Comparison of ENCODE assay signal across 24 mouse cellular contexts in the genomic region with DNA sequence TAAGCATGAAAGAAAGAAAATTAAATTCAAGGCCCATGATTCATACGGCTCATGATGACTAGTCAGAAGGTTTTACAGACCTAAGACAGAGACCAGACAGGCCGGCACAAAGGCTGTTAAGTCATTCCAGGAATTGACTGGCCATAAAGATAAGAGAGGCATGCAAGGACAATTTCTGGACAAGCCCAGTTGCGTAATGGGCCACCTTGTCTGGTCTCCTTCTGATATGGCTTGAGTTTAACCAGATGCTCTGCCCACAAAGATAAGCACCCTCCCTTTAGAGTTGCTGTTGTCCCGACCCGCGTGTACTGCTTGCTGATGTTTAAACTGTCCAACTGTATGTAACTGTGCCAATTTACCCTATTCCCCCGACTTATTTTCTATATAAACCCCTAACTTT. TPM values are rescaled to one million over a fixed set of nuclear protein-coding genes. Genes with fewer than 3 reads are reported as not detected.
A peak's percentile ranks its signal among the peaks of the same experiment; 100 is the strongest.
DNase-seq lines count a peak whose midpoint lies in the region; ATAC-seq and TF ChIP-seq lines count a peak whose summit lies in the region.
"Had no signal": no experiment of that assay in that cellular context is flagged by ENCODE, and none has a peak within 500 bp of the region (broad histone marks: within the 10 kb centered on the region; RNA-seq: fewer than 3 reads in every experiment).

No protein-coding gene starts in this region.

- no peaks in the 10 kb centered on the region for H3K4me1 ChIP-seq in intestine, postnatal 0 days (replicated peaks; ENCODE audit: control insufficient read depth, insufficient read depth, low read length)
- no peaks in the 10 kb centered on the region for H3K4me1 ChIP-seq in intestine, embryonic 16.5 days (ENCODE audit: control insufficient read depth, insufficient read depth, low read length)
- no peaks in the 10 kb centered on the region for H3K4me1 ChIP-seq in liver, embryonic 11.5 days (replicated peaks; ENCODE audit: control insufficient read depth, insufficient read depth, low read length)
- H3K4me1 ChIP-seq in liver, embryonic 16.5 days (ENCODE audit: control insufficient read depth, low read depth, low read length) = no peaks in the 10 kb centered on the region
- H3K4me1 ChIP-seq in forebrain, embryonic 10.5 days = no peaks in the 10 kb centered on the region
- H3K4me1 ChIP-seq: intestine, embryonic 15.5 days; limb, embryonic 12.5 days had no signal

- TF ChIP-seq CTCF in intestine, postnatal 0 days (IDR thresholded peaks at IDR 0.05; ENCODE audit: low read depth) = no peak

- H3K27me3 ChIP-seq in intestine, postnatal 0 days (replicated peaks; ENCODE audit: control insufficient read depth, insufficient read depth, low read length) = no peaks in the 10 kb centered on the region
- H3K27me3 ChIP-seq in intestine, embryonic 16.5 days (replicated peaks; ENCODE audit: control insufficient read depth, insufficient read depth, low read length) = no peaks in the 10 kb centered on the region
- no peaks in the 10 kb centered on the region for H3K27me3 ChIP-seq in liver, embryonic 11.5 days (replicated peaks; ENCODE audit: control insufficient read depth, insufficient read depth, low read length)
- H3K27me3 ChIP-seq in liver, embryonic 16.5 days (ENCODE audit: control insufficient read depth, insufficient read depth, low read depth, low read length) = no peaks in the 10 kb centered on the region
- H3K27me3 ChIP-seq in forebrain, embryonic 10.5 days (ENCODE audit: poor library complexity, severe bottlenecking) = no peaks in the 10 kb centered on the region
- H3K27me3 ChIP-seq: intestine, embryonic 15.5 days; limb, embryonic 12.5 days had no signal

- H3K36me3 ChIP-seq in intestine, postnatal 0 days (ENCODE audit: control insufficient read depth, insufficient read depth) = no peaks in the 10 kb centered on the region
- H3K36me3 ChIP-seq in intestine, embryonic 16.5 days (ENCODE audit: control insufficient read depth, insufficient read depth, low read length) = no peaks in the 10 kb centered on the region
- no peaks in the 10 kb centered on the region for H3K36me3 ChIP-seq in liver, embryonic 11.5 days (ENCODE audit: control insufficient read depth, insufficient read depth, low read length)
- H3K36me3 ChIP-seq in liver, embryonic 16.5 days (ENCODE audit: control insufficient read depth, insufficient read depth) = no peaks in the 10 kb centered on the region
- H3K36me3 ChIP-seq in forebrain, embryonic 10.5 days (replicated peaks) = no peaks in the 10 kb centered on the region
- H3K36me3 ChIP-seq: intestine, embryonic 15.5 days; limb, embryonic 12.5 days had no signal

- WGBS in intestine, postnatal 0 days = 57% methylated on average over 7 of the region's 7 CpGs
- 72% methylated on average over 7 of the region's 7 CpGs for WGBS in intestine, embryonic 16.5 days
- 67% methylated on average over 7 of the region's 7 CpGs for WGBS in liver, embryonic 11.5 days
- 65% methylated on average over 7 of the region's 7 CpGs for WGBS in liver, embryonic 16.5 days (ENCODE audit: insufficient replicate concordance)
- 94% methylated on average over 7 of the region's 7 CpGs for WGBS in forebrain, embryonic 10.5 days

- 0 out of 2 replicates have a peak, but pooled peaks have one; percentile 33 for ATAC-seq in intestine, postnatal 0 days
- ATAC-seq in intestine, embryonic 16.5 days = no peak
- peak; percentile 35; the same call in 1 of the 2 replicates for ATAC-seq in liver, embryonic 11.5 days (replicated peaks; ENCODE audit: low FRiP score)
- peak; percentile 66 for ATAC-seq in liver, embryonic 16.5 days (ENCODE audit: low read depth)
- ATAC-seq: CD4-positive, CD25-positive, alpha-beta regulatory T cell, adult 4 months; forebrain, embryonic 16.5 days; hindbrain, embryonic 16.5 days; intestine, embryonic 15.5 days; lung, postnatal 0 days had no signal

- H3K9ac ChIP-seq in intestine, postnatal 0 days (ENCODE audit: low read depth, low read length) = no peak overlapping the region
- H3K9ac ChIP-seq in intestine, embryonic 16.5 days (ENCODE audit: low read depth, low read length) = no peak overlapping the region
- no peak overlapping the region for H3K9ac ChIP-seq in liver, embryonic 11.5 days (ENCODE audit: low read depth, low read length)
- H3K9ac ChIP-seq in liver, embryonic 16.5 days (ENCODE audit: low read depth, low read length) = no peak overlapping the region
- H3K9ac ChIP-seq: intestine, embryonic 15.5 days; limb, embryonic 12.5 days had no signal

- H3K9me3 ChIP-seq in intestine, postnatal 0 days (ENCODE audit: control insufficient read depth) = peaks cover 17% of the 10 kb centered on the region; the same call in 1 of the 2 replicates
- H3K9me3 ChIP-seq in intestine, embryonic 16.5 days (ENCODE audit: control insufficient read depth, low read length) = peaks cover 15% of the 10 kb centered on the region
- H3K9me3 ChIP-seq in liver, embryonic 11.5 days (ENCODE audit: control insufficient read depth, low read length) = peaks cover 10% of the 10 kb centered on the region
- peaks cover 2% of the 10 kb centered on the region; the same call in 1 of the 2 replicates for H3K9me3 ChIP-seq in liver, embryonic 16.5 days (replicated peaks; ENCODE audit: control insufficient read depth, low read length)
- H3K9me3 ChIP-seq in forebrain, embryonic 10.5 days = peaks cover 17% of the 10 kb centered on the region; the same call in 1 of the 2 replicates
- H3K9me3 ChIP-seq: intestine, embryonic 15.5 days had no signal

- no peak overlapping the region for H3K27ac ChIP-seq in intestine, postnatal 0 days (ENCODE audit: low read depth, low read length)
- H3K27ac ChIP-seq in intestine, embryonic 16.5 days (ENCODE audit: low read length) = no peak overlapping the region
- H3K27ac ChIP-seq in liver, embryonic 11.5 days (ENCODE audit: low read depth, low read length) = no peak overlapping the region
- no peak overlapping the region for H3K27ac ChIP-seq in liver, embryonic 16.5 days (ENCODE audit: low read length)
- H3K27ac ChIP-seq in forebrain, embryonic 10.5 days = no peak overlapping the region
- H3K27ac ChIP-seq: intestine, embryonic 15.5 days; limb, embryonic 12.5 days had no signal

- no peak overlapping the region for H3K4me3 ChIP-seq in intestine, postnatal 0 days (ENCODE audit: low read depth, low read length)
- H3K4me3 ChIP-seq in intestine, embryonic 16.5 days (ENCODE audit: low read length) = no peak overlapping the region
- H3K4me3 ChIP-seq in liver, embryonic 11.5 days (ENCODE audit: low read depth, low read length) = no peak overlapping the region
- H3K4me3 ChIP-seq in liver, embryonic 16.5 days (ENCODE audit: low read depth, low read length) = no peak overlapping the region
- no peak overlapping the region for H3K4me3 ChIP-seq in forebrain, embryonic 10.5 days
- H3K4me3 ChIP-seq: intestine, embryonic 15.5 days; limb, embryonic 12.5 days had no signal

- H3K4me2 ChIP-seq in intestine, postnatal 0 days (replicated peaks; ENCODE audit: low read depth) = no peak overlapping the region
- H3K4me2 ChIP-seq in intestine, embryonic 16.5 days (ENCODE audit: low read depth, low read length) = no peak overlapping the region
- H3K4me2 ChIP-seq in liver, embryonic 11.5 days = no peak overlapping the region
- no peak overlapping the region for H3K4me2 ChIP-seq in liver, embryonic 16.5 days (ENCODE audit: low read depth, low read length)
- H3K4me2 ChIP-seq: intestine, embryonic 15.5 days; limb, embryonic 12.5 days had no signal

- no peak for DNase-seq in liver, embryonic 11.5 days (ENCODE audit: low spot score)
- no peak for DNase-seq in gastrocnemius, postnatal 4 days (ENCODE audit: low spot score in 2 of 2)
- DNase-seq in forebrain, embryonic 10.5 days (ENCODE audit: extremely low spot score, low spot score) = no peak
- no peak for DNase-seq in B cell, adult 2 months
- DNase-seq: adrenal gland, adult 8-10 months; cerebellum, adult 8-10 months; cerebellum, postnatal 25 days; heart, postnatal 14 days; kidney, adult 9 months; kidney, postnatal 10 days; lung, adult 18-20 months; midbrain, embryonic 14.5 days; right cerebral cortex, postnatal 25 days; spleen, adult 18-20 months; thymus, postnatal 25 days had no signal

RNA-seq across cellular contexts. Expression of gene Amn1, which starts 54.9 kb away (rescaled TPM):
- polyA plus RNA-seq in intestine, postnatal 0 days (2015; fragmentation: Nextera tagmentation; extraction: Ambion mirVana) = 17.4 and 20.5 TPM in 2 replicates
- 20.4 and 21.7 TPM in 2 replicates for polyA plus RNA-seq in intestine, embryonic 16.5 days (2015; fragmentation: Nextera tagmentation; extraction: Ambion mirVana)
- 12.8 and 14.4 TPM in 2 replicates for polyA plus RNA-seq in liver, embryonic 11.5 days (2014; fragmentation: Nextera tagmentation; extraction: Ambion mirVana)
- 7.3 and 8.3 TPM in 2 replicates for polyA plus RNA-seq in liver, embryonic 16.5 days (2015; fragmentation: Nextera tagmentation; extraction: Ambion mirVana)
- total RNA-seq in gastrocnemius, postnatal 4 days (2021) = 10 to 100 TPM; 13.6 to 15.8 TPM
- polyA plus RNA-seq in forebrain, embryonic 10.5 days (2016; fragmentation: Nextera tagmentation; extraction: Ambion mirVana) = 38.5 and 45.6 TPM in 2 replicates
